Mouse (Mus musculus) adrenal gland, adult 2 months (tissue): ENCODE results near the gene Gpr183. TPM values are rescaled to one million over a fixed set of nuclear protein-coding genes. Genes with fewer than 3 reads are reported as not detected.

Source experiments
- DNase-seq: peaks from one replicate; pipeline ENCODE4 v3.0.0; 2021
- polyA plus RNA-seq: library from polyadenylated mRNA; depleted of rRNA; stranded (reverse); fragments of >200 nt; gene quantifications from 2 replicates; pipeline ENCODE4 v1.2.3, GENCODE M21; 2012
- total RNA-seq, 2 experiments: library from RNA; stranded (reverse); gene quantifications; 2 replicates each; pipeline ENCODE4 v1.2.3; 2021

Gpr183 gene
- total and polyA plus RNA-seq, 3 experiments: 0.35 to 1.5 (median 0.62) TPM

DNA sequence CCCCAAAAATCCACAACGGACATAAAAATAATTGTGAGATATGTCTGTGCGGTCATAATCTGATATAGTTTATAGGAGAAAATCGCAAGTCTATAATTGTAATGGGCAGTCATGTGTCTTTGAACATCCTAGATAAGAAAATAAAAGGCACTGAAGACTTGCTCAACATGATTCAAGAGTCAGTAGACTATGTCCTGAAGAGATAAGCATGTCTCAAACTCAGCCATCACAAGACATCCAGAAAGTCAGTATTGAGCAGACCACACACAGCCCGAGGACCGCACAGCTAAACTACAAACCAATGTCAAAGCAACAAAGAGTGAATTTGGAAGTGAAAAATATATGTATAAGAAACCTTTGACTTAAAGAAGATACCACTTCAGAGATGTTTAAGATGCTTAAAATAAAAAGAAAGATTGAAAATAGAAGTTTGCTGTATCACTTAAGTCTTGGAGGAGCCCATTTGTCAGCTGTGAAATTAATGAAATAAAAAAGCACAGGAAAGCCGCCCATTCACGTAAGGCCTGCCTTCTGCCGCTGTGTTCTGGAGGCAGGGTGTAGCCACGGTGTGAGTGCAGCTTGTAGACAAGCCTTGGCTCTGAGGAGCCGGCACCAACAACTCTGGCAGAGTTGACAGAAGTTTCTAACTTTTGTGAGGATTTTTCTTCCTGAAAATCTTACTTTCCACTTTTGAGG, 7.7 kb downstream of the Gpr183 start:
- DNase-seq: no peak

DNA sequence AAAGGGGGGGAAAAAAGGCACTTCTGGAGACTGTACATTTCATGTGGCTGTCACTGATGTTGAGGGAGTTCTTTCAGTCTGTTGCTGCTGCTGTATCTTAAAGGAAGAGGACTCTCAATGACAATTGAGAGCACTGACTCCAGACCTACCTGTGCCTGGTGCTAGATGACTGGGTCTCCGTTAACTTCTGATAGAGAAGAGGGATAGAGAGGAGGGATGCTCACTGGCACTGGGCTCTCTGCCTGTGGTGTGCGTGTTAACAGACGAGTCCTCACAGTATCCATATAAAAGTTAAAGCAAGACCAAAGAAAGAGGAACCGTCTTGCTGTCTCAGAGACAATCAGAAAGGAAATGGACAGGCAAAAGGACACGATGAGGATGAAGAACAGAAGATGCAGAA, 8.7 kb downstream of the Gpr183 start:
- no peak for DNase-seq

DNA sequence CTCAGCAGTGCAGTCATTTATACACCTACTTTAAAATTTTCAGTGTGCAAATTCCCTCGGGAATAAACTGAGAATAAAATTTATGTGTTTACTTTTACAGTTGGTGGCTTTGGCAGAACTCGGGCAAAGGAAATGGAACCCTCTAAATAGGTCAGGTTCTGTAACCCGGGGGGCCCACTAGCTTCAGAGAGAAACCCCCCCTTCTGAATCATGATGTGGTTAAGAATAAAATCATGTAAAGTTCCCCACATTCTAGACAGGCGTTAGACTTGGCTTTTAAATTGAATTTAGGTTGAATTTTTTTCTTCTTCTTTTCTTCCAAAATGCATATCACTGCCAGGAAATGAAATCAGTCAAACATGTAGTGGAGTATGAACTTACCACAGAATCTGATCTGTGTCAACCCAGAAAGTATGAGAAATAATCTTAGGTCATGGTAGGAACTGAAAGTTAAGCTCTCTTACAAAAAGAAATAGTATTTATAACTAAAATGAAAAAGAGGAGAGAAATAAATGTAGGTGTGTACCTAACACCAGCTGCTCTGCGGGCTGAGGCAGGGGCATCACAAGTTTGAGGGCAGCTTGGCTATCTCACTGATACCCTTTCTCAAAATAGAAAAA, 9.7 kb downstream of the Gpr183 start:
- no peak for DNase-seq

DNA sequence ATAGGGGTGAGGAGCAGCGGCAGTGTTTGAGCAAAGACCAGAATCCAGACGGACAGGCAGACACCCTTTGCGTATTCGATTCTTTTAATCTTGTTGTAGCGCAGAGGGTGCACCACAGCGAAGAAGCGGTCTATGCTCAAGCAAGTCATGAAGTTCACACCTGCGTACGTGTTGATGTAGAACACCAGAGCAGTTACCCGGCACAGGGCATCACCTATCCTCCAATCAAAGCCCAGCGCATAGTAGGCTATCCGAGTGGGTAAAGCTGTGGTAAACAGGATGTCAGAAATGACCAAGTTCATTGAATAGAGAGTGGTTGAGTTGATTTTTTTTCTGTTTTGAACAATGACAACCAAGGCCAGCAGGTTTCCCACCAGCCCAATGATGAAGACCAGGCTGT, 10.4 kb downstream of the Gpr183 start:
- no peak for DNase-seq

DNA sequence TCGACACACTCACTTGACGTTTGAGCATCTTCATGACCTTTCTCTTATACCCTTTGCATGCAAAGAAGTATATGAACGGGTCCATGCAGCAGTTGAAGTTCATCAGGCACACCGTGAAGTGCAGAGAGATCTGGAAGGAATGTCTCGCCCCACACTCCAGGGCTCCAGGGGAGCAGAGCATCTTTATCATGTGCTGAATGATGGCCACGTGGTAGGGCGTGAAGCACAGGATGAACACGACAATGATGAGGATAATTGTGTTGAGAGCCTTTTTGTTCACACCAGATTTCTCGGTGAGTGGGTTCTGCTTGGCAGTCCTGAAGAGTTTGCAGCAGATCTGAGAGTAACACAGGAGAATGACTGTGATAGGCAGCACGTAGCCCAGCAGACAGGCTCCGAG, 10.9 kb downstream of the Gpr183 start:
- DNase-seq: no peak

DNA sequence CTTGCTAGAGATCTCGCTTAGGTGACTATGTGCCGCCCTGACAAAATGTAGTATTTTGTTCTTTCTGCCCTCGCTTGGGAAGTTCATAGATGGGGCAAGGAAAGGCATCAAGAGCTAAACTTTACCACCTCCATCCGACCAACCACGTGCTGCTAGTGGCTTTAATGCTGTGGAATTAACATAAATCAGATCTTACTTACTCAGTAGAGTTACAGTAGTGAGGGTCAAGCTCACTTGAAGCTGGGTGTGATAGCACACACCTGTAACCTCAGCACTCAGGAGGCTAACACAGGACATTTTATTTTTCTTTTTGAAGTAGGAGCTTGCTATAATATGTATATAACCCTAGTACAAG, 13.0 kb downstream of the Gpr183 start:
- no peak for DNase-seq

DNA sequence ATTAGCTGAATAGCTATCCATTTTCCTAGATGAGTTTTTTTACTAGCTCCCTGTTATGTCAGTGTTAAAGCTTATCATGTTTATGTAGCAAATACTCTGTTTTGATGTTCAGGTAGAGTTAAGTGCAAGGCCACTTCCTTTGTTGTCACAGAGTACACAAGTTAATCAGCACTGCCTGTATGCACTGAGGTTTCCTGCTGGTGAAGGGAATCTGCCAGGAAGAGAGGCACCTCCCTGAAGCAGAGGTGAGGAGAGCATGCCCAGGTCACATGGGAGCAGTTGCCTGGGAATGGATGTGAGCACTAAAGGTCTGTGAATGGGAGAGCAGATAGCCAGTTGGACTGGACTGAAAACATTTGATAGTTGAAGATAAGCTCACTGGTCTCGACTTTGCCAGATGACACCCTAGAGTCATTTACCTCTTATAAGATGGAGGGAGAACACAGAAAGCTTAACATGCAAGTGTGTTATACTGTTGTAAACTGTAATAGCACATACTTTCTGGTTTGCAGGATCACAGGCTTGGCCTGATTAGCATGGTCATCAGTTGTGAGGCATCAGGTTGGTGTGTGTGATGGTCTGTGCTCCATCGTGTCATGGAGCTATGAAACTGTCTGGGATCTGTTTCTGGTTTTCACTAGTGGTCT, 13.5 kb downstream of the Gpr183 start:
- no peak for DNase-seq

DNA sequence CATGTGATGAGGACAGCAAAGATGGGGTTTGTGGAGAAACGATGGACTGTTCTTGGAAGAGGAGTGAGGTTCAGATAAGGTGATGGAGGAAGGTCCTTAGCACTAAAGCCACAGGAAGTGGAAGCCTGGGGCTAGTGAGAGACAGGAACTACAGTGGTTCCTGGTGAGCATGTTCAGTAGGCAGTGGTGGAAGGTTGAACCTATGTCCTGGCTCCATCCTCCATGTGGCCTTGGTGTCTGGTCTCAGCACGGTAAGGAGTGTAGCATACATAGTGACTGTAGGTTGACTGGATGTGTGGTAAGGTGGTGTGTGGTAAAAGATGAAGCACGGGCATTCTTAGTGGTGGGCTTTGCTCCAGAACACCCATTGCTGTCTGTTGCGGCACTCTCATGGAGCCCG, 15.1 kb downstream of the Gpr183 start:
- DNase-seq: no peak

DNA sequence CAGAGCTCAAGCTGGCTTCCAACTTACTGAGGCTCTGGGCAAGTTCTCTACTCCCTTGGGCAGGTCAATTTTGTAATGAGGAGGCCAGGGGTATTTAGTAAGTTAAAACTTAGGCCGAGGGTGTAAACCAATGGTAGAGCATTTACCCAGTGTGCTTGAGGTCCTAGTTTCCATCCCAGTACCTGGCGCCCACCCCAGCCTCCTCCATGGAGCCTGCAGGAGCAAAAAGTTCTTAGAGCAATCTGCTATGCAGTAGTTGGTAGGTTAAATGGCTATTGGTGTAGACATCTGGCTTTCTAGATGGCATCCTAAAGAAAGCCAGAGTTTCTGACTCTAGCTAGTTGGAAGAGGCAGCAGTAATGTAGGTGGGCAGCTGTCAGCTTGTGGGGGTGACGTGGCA, 15.6 kb downstream of the Gpr183 start:
- DNase-seq: no peak

DNA sequence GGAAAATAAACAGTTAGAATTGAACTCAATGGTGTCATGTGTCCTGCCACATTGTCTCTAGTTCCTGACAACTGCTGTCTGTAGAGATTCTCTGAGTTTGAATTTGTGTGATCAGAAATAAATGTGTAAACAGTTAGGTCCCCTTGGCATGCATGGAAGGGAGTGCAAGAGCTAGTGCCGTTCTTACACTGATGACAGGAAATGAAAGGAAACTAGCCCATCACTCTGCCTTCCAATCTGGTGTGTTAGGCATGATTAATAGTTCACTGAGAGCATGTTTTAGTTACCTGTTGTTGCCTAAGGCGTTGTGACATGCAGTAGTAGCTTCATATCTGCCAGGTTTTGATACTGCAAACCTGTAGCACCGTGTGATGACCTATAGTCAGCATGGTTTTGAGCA, 17.0 kb downstream of the Gpr183 start:
- DNase-seq: no peak

DNA sequence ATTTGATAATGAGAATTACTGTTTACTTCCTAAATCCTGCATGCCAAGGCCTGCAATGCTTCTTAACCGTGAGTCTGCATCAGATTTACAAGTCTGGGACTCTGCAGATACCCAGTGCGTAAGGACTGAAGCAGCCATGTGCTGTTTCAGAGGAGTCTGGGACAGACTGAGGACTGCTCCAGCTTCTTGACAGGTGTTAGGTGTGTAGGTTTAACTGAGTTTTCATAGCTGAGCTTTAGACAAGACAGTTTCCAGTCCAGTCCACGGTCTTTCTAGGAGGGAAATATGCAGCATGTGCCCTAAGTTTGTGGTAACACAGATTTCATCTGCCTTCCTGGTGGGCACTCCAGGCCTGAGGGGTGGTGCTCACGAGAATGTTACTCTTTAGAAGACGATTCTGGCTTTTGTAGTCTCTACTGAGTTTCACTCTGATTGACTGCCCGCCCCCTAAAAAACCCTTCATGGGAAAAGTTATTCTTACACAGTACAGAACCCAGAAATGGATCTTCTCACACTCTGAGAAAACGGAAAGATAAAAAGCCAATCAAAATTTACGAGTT, 17.7 kb downstream of the Gpr183 start:
- DNase-seq: no peak

DNA sequence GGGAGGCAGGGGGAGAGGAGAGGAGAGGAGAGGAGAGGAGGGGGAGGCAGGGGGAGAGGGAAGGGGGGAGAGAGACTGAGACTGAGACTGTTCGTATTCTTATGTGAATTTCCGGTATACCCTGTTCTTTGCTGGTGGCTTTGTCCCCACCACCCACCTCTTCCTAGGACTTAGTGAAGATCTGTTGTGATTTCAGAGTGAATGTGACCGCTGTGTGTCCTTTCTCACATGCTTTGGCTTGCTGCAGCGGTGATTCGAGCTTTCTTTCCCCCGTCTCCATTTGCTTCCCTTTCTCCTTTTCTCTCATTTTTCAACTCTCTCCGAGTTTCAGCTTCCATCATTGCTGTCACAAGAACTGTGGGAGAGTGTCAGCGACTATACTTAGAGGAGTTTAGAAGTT, 18.3 kb downstream of the Gpr183 start:
- no peak for DNase-seq

DNA sequence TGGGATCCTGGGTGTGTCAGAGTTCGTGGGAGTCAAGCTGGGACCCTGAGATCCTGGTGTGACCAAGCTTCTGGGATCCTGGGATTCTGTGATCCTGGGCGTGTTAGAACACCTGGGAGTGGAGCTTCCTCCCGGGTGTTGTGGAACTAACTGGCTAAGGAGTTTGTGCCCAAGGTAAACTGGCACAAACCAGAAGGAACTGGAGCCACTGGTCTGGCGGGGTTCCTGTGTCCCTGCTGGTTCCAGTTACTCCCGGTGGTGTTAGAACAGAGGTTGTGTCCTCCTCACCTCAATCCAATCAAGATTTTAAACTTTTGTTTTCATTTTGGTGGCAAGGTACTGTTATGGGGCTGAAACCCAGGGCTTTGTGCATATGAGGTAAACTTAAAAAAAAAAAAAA, 18.9 kb downstream of the Gpr183 start:
- no peak for DNase-seq

DNA sequence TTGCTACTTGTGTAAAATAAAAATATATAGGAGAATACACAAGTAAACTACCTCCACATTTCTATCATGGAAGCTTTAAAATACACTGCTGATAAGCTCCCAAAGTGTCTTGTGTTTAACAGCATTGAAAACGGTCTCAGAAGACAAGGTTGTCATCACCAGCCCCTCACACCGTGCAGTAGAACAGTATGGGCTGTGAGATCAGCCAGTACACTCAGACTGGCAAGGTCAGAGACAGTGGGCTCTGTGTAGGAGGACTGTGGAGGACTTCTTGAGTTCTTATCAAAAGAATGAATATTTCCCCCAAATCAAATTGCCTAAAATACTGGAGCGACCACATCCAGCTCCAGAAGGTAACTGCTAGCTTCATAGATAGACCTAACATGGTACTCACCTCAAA, 25.4 kb downstream of the Gpr183 start:
- no peak for DNase-seq

DNA sequence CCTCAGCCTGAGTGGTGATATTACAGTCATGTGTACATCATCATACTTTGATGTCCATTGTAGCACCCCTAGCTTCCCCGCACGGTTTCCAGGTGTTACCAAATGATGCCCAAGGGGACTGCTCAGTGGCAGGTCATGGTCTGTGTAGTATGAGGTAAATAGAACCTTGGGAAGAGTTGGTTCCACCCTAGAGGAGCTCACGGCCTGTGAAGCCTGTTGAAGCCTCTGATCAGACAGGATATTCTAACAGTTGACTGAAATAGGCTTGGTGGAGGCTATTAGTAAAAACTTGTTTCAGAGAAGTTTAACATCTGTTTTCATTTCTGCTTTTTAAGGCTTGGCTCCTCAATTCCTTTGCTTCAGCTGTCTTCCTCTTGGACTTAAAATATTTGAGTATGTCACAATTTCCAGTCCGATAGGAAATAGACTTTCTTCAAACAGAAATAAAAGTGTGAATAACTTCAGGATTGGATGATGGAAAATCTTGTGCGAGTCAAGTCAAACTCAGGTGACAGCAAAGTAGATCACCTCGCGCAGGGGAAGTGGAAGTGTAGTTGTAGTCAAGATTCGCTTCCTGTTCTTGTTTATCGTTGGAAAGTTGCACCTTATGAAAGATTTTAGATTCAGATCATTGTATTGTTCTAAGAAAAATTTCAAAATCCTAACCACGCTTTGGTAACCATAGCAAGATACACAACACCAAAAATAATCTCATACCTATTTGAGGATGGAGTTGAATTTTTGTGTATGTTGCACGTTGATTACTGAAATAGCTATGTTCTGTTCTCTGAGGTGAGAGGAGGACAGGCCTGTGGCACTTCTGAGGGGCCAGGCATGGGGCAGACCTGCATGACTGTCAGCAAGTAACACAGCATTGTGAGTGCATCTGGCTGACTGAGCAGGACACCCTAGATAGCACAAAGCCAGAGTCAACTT, 26.5 kb downstream of the Gpr183 start:
- no peak for DNase-seq

DNA sequence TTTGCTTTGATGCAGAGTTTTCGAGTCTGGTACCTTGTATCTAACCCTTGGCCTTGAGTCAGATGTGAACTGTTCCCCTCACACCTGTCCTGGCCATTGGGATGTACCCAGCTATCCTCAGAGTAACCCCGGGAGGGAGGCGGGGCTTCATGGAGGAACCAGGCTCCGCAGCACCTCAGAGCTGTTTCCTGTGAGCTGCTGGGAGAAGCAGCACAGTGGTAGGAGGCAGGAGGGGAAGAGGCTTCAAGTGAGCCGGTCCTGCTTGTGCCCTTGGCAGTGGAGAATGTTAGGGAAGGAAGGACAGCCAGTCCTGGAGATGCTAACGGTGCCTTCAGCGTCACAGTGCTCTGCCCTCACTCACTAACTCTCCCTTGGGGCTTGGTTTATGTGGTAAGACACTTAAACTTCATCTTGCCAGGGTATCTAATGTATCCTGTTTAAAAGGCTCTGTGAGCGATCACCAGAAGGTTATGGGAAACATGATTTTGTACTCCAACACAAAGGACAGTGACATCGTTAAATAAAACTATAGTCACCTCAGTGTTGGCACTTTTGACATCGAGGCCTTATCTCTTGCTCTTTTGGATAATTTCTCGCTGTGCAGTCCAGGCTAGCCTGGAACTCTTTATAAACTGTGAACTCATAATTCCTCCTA, 27.3 kb downstream of the Gpr183 start:
- DNase-seq: no peak

DNA sequence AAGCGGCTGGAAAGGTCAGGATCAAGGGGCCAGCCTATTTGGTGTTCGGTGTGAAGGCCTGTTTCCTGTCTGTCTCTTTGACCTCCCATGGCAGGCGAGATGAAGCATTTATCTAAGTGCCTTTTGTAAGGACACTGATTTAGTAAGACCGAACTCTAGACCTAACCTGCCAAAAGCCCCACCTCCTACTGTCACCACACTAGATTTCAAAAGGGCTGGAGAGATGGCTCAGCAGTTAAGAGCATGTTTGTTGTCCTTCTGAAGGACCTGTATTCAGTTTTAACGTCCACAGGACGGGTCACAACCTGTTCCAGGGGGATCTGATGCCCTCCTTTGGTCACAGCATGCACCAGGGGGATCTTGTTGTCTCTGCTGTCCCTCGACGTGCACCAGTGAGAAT, 28.1 kb downstream of the Gpr183 start:
- DNase-seq: no peak

DNA sequence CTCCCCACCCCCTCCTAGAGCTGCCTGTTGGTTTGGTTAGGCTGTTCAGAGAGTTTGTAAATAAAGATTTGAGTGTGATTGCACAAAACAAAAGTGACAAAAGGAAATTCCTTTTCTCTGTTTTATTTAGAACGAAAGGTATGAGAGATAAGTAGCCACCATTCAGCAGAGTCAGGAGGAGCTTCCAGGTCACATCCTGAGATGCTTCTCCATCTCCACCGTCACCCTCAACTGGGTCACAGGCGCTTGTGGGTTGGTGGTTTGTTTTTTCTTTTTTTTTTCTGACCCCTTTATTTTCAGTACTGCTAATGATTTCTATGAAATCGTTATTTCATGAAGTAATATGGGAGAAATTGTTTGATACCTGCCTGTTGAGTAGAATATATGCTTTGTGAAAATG, 28.6 kb downstream of the Gpr183 start:
- DNase-seq: no peak

DNA sequence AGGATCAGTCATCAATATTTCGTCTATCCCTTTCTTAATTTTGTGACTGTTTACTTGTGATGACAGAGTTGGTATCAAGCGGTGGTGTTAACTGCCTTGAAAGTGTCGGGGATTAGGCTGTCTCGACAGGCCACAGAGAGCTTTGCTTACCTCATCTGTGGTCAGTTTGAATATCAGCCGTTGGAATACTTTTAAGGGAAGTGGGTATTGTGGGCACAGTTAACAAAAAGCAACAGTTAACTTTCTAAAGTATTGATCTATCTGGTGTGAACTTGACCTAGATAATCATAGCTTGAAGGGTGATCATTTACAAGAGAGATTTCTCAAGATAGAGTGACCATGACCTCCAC, 30.4 kb downstream of the Gpr183 start:
- no peak for DNase-seq

DNA sequence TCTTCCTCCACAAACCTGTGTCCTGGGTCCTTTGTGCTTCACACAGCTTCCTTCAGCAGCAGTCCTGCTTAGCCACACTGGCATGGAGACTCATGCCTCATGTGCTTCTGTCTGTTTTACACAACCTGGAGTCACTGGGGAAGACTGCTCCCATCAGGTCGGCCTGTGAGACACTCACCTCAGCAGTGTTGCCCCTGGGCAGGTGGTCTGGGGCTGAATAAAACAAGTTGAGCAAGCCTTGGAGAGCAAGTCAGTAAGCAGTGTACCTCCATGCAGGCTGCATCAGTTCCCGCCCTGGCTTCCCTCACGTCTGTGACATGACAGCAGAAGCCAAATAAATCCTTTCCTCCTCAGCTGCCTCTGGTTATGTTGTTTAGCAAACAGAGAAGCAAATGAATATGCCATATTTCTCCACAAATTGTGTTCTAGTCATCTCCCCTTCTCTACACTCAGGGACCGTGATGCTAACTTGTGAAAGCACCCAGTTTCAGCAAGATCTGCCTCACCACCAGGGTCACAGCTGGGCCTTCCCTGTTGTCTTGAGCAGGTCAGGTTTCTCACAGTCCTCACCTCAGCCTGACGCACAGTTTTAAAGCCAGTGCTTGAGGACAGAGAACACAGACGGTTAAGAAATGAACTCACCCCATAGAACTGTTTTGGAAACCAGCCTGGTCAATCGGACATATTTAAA, 30.9 kb downstream of the Gpr183 start:
- no peak for DNase-seq

DNA sequence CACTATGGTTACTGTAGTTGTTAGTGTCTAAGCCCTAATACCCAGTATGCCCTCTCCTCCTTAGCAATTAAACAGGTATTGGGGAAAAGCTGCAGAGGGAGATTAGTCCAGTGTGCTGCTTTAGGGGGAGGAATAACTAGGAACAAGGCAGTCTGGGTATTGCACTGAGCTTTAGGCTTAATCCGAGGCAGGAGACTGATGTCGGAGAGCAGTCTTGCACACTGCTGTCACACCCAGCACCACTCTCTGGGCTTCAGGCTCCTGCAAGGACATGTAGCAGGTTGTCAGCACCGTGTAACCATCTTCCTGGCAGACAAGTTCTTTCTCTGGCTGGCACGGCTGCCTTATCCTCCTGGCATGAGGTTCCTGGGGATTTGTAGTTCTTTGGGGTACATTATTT, 32.8 kb downstream of the Gpr183 start:
- DNase-seq: no peak
